Mouse (Mus musculus): ENCODE data around the gene Plau.

Gene Plau

GRCm38 (mm10) chr14:20845577-20846088 is 9.2 kb downstream of the Plau start:
- no peak for DNase-seq

DNA sequence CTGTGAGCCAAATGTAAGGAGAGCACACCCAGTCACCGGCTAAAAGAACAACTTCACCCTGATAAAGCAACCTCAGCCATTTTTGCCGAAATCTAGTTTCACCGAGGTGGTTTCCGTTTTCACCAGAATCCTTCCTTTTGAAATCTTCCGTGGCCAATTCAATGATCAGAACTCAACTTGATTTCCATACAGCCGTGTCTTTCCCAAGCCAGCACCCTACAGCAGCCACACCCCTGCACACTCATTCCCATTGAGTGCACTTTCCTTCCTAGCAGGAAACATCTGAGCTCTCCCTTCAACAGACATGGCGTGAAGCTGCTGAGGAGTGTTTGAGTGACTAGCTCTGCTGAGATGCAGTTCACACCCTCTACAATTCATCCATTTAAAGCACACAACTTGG is 9.8 kb downstream of the Plau start:
- no peak for DNase-seq

- DNase-seq = no peak
These were observed 11.2 kb downstream of the Plau start for GRCm38 (mm10) chr14:20847637-20848129.

GRCm38 (mm10) chr14:20849753-20850152 is 13.3 kb downstream of the Plau start:
- no peak for DNase-seq

GRCm38 (mm10) chr14:20850498-20850897 is 14.0 kb downstream of the Plau start:
- no peak for DNase-seq

- no peak for DNase-seq
These were observed 15.3 kb downstream of the Plau start for GRCm38 (mm10) chr14:20851776-20852175.

DNA sequence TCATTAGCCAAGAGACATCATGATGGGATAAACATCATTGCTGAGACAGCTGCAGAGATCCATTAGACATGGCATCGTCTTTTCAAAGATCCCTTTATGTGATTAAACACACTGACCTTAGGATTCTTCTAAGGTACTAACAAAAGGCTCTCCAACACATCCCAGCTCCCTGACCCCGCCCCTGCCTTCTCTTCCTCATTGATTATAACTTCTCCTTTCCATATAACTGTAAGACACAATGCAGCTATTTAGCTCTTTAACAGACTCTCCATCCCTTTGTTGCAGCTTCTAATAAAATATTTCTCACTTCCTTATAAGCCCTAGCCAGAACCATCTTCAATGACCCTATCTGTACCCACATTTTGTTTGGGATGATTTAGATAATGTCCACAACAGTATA is 24.7 kb downstream of the Plau start:
- DNase-seq = no peak

GRCm38 (mm10) chr14:20861559-20861958 is 25.1 kb downstream of the Plau start:
- no peak for DNase-seq

DNA sequence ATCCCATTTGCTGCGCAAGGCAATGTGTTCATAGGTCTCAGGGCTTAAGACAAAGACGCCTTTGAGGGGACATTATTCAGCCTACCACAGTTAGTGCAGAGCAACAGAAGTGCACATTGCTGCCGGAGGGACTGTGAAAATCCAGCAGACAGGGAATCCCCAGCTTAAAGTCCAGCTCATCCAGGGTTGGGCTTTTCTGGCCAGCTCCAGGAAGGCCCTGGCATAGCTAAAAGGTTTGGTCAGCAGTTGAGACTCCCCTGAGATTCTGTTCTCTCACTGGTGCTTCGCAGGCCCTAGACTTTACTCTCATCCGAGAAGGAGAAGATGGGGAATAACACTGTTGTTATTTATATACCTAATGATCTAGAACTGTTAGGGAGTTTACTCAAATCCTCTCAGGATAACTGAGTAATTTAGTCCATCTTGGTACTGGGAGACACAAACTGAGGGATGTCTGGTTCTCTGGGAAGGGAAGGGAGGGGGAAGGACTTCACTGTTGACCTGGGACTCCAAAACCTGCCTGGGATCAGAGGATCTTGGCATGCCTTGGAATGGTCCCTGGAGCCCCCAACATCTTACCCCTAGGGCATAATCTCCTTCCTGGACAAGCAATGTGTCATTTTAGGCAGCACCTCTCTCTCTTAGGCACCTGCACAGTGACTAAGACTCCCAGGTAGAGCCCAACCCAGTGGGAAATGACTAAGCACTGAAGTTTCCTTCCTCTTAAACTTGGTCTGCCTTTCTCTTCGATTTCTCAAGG is 27.0 kb downstream of the Plau start:
- no peak for DNase-seq

DNA sequence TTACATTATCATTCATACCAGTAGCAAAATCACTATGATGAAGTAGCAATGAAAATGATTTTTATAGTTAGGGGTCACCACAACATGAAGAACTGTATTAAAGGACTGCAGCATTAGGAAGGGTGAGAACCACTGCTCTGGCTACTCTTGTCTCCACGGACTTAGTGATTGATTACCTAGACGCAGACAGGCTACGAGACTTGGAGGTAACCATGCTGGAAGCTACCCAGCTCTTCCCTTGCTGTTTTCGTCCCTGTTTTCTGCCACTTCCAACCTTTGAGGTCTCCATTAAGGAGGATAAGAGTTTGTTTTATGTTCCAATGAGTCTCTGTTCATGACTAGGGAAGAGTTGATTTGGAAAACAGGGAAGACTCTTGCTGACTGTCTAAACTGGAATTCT is 27.7 kb downstream of the Plau start:
- DNase-seq = no peak

GRCm38 (mm10) chr14:20865604-20866003 is 29.1 kb downstream of the Plau start:
- no peak for DNase-seq

DNA sequence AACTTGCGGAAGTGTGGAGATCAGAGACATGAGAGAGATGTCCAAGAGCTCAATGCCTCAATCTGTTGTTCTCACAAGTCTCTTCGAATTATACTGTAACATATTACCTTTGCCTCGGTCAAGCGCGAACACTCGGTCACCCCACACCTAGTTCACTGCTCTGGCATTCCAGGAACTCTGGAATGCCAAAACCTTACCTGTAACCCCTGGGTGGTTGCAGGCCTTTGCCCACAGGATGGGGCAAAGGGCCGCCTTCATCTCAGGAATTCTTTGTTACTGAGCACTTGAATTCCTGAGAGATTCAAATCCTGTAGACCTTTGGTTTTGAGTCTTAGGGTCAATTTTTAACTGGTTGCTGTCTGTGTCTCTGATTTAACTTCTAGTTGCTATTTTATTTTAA is 29.9 kb downstream of the Plau start:
- DNase-seq = no peak

GRCm38 (mm10) chr14:20870110-20870509 is 33.6 kb downstream of the Plau start:
- no peak for DNase-seq

DNA sequence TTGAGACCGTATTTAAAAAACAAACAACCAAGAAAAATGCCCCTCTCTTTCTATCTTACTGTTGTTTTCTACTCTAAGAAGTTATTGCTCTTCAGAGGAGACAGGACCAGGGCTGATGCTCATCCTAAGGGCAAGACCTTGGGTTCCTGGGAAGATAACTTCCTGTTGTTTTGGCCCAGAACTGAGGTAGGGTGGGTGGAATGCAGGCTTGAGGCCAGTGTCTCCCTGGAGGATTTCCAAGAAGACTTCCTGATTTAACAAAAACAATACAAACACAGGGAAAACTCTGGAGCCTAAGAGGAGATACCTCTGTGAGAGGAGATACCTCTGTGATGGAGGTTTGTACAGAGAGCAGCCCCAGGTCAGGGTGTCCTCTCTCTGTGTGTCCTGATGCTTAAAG is 35.0 kb downstream of the Plau start:
- no peak for DNase-seq

DNA sequence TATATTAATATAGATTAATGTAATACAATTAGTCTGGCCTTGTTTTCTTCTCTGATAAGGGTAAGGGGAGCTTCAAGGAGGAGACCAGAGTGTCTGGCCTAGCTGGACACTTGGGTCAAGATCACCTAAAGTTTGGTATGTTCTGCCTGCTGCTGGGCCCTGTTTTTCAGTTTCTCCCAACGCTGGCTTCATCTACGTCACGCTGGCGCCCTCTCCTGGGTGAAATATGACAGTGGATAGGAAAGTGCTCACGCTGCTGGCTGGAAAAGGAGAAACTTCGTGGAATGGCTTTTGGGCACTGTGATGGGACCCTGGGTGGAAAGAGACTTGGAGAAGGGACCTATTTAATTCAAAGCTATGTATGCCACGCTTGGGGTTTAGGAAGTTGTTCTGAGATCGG is 36.8 kb downstream of the Plau start:
- DNase-seq = peak; percentile 84

GRCm38 (mm10) chr14:20873931-20874330 is 37.5 kb downstream of the Plau start:
- DNase-seq = no peak

GRCm38 (mm10) chr14:20884691-20885090 is 48.2 kb downstream of the Plau start:
- no peak for DNase-seq

DNA sequence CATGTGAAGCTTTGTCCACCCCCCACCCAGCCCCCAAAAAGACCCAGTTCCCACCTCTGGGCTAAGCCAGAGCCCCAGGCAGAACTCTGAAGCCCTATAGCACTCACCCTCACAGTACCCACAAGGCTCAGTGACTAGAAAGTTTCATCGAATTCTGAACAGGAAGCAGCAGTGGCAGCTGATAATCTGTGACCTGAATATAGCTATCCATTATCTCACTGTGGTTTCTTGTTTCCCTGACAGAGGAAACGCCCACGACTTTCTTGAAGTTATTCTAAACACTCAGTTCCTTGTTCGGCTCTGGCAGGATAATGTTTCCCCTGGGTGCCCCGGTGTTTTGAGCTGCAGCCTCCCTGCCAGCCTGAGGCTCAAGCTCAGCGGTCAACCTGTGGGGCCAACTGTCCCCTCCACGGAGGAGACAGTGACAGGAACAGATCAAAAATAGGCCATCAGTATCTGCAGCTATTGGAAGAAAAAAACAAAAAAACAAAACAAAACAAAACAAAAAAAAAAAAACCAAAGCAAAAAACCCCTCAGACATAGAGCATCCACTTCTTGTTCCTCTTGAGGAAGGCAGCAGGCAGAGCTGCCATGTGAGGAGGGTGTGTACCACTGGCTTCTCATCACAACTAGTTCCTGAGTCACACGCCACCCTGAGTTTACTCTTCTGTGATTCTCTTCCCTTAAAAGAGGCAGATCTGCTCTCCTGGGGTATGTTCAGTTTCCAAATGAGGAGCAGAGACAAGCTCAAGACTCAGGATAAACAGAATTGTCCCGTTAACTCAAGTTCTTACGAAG is 48.8 kb downstream of the Plau start:
- DNase-seq = peak; percentile 37

DNA sequence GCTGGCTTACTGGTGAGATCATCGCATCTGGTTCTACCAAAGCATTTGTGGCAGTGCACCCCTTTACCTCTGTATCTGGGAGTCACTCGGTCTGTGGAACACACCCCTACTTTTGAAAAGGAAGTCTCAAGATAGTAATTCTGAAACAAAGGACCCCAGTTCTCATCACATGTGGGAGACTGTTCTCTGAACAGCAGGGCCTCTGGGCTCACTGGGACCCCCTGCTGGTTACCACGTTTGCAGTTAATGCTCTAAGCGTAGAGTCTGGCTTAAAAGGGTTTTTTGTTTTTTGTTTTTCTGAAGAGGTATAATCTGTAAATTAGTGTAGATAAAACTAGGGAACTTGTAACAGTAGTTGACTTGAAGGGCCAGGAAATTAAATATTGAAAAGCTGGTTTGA is 49.8 kb downstream of the Plau start:
- peak; percentile 13 for DNase-seq

DNA sequence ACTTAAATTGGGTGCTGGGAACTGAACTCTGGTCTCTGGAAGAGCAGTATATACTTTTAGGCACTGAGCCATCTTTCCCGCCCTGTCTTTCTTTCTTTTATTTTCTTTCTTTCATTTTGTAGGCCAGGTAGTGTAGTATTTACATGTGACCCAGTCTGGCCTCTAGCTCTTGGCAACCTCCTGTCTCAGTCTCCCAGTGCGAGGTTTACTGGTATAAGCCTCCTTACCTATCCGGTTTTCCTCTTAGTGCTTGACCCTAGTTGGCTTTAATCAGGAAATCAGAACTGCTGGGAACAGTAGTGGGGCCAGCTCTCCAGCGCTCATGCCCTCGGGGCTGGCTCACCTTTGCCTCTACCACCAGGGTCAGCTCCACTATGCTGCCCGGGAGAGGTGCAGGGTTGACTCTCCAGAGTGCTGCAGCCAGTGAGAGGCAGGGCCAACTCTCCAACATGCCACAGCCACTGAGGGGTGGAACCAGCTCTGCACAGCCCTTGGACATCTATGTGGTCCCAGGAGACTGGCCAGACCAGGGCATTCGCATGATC is 51.2 kb downstream of the Plau start:
- DNase-seq = no peak

GRCm38 (mm10) chr14:20891941-20892402 is 55.5 kb downstream of the Plau start:
- DNase-seq = peak; percentile 64

Measured in retina, postnatal 1 day (tissue).